Mouse (Mus musculus) heart, embryonic 15.5 days (tissue): ENCODE results near the gene Tnfrsf14. TPM values are rescaled to one million over a fixed set of nuclear protein-coding genes. Genes with fewer than 3 reads are reported as not detected.

Source experiments
- ATAC-seq: fragments of 200-750 bp; cut with Nextera tagmentation; replicated peaks from 2 replicates; pipeline ENCODE4 v1.8.0; 2017; ENCODE audit warnings: low read depth, moderate TSS enrichment; ENCODE audit not compliant: insufficient number of reproducible peaks, insufficient read depth, low FRiP score
- H3K27ac ChIP-seq: fragments of 300-500 bp; sonication (generic); 2 replicates; pipeline ENCODE4 v1.5.1; 2015; ENCODE audit warnings: mild to moderate bottlenecking, inconsistent platforms
- H3K27me3 ChIP-seq: fragments of 300-500 bp; sonication (generic); 2 replicates; pipeline ENCODE4 v1.6.1; 2015; ENCODE audit warnings: inconsistent platforms
- H3K36me3 ChIP-seq: fragments of 300-500 bp; sonication (generic); 2 replicates; pipeline ENCODE4 v1.6.1; 2015; ENCODE audit warnings: mild to moderate bottlenecking, inconsistent platforms
- H3K4me1 ChIP-seq: fragments of 300-500 bp; sonication (generic); replicated peaks from 2 replicates; pipeline ENCODE4 v1.6.1; 2015; ENCODE audit warnings: inconsistent platforms
- H3K4me2 ChIP-seq: fragments of 300-500 bp; sonication (generic); 2 replicates; pipeline ENCODE4 v1.6.1; 2015; ENCODE audit warnings: inconsistent platforms, mild to moderate bottlenecking, moderate library complexity
- H3K4me3 ChIP-seq: fragments of 300-500 bp; sonication (generic); 2 replicates; pipeline ENCODE4 v1.5.1; 2015; ENCODE audit warnings: mild to moderate bottlenecking, inconsistent platforms
- H3K9ac ChIP-seq: fragments of 300-500 bp; sonication (generic); 2 replicates; pipeline ENCODE4 v1.6.1; 2015; ENCODE audit warnings: mild to moderate bottlenecking, inconsistent platforms
- H3K9me3 ChIP-seq: fragments of 300-500 bp; sonication (generic); replicated peaks from 2 replicates; pipeline ENCODE4 v1.6.1; 2016; ENCODE audit warnings: inconsistent platforms
- WGBS: fragments of 180-500 bp; shearing (Covaris S2); methylation state at CpG from one replicate; pipeline ENCODE4 v1.1.7; 2015; ENCODE audit warnings: mixed read lengths; 5-methylcytosine and 5-hydroxymethylcytosine counted together
- polyA plus RNA-seq: library from polyadenylated mRNA; unstranded; fragments of >200 nt; fragmentation: Nextera tagmentation; extraction: Ambion mirVana; gene quantifications from 2 replicates; pipeline ENCODE4 v1.2.1, GENCODE M21; 2015

The Tnfrsf14 gene
- polyA plus RNA-seq, 1 experiment from 2014 or later, result 0.57 TPM

DNA sequence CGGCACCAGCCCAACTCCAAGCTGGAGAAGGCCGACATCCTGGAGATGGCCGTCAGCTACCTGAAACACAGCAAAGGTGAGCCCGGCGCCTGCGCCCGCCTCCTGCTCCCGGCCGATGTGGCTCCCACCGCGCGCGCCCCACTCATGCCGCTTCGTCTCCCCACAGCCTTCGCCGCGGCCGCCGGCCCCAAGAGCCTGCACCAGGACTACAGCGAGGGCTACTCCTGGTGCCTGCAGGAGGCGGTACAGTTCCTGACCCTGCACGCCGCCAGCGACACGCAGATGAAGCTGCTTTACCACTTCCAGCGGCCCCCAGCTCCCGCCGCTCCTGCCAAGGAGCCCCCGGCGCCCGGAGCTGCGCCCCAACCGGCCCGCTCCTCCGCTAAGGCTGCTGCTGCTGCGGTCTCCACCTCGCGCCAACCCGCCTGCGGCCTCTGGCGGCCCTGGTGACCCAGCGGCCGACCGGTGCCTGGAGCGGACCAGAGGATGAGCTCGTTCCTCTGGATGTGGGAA lies 32.9 kb upstream of the Tnfrsf14 start:
- H3K9ac ChIP-seq, result peak overlapping the region; percentile 48
- no peaks in the 10 kb centered on the region for H3K9me3 ChIP-seq
- H3K4me2 ChIP-seq, result peak overlapping the region; percentile 91
- H3K27ac ChIP-seq, result no peak overlapping the region
- ATAC-seq, result no peak
- H3K4me1 ChIP-seq, result peaks cover 56% of the 10 kb centered on the region
- H3K4me3 ChIP-seq, result peak overlapping the region; percentile 49
- WGBS, result under 1% methylated on average over 46 of the region's 47 CpGs
- H3K36me3 ChIP-seq, result peaks cover 1% of the 10 kb centered on the region; the same call in 1 of the 2 replicates
- peaks cover 70% of the 10 kb centered on the region for H3K27me3 ChIP-seq

DNA sequence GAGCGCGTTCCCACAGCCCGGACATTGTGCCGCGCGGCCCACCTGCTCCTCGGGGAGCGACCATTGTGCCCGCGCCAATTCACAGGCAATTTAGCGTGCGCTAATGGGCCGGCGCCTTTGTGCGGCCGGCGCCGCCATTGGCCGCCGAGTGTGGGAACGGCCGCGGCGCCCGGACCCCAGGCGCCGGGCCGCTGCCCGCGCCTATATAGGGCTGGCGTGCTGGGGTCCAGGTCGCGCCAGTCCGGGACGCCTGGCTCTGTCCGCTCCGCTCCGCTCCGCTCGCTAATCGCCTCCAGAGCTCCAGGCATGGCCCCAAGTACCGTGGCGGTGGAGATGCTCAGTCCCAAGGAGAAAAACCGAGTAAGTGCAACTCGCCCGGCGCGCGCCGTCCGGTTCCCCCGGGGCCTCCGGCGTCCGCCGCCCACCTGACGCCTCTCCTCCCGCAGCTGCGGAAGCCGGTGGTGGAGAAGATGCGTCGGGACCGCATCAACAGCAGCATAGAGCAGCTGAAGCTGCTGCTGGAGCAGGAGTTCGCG lies 32.4 kb upstream of the Tnfrsf14 start, which contains the start of gene Hes5:
Gene Hes5, plus strand, starts transcription at position 234 of the 536 bp plus-strand sequence.
- Histone ChIP-seq H3K4me2 (peak within 1 kb of the TSS; percentile 91), H3K36me3 (no peaks in the 10 kb centered on the region), H3K9me3 (no peaks in the 10 kb centered on the region), H3K27ac (no peak within 1 kb of the TSS), H3K9ac (peak within 1 kb of the TSS; percentile 48), H3K27me3 (peaks cover 75% of the 10 kb centered on the region), H3K4me1 (peaks cover 51% of the 10 kb centered on the region), H3K4me3 (peak within 1 kb of the TSS; percentile 49)
- no peak for ATAC-seq
- WGBS, result under 1% methylated on average over 65 of the region's 65 CpGs

DNA sequence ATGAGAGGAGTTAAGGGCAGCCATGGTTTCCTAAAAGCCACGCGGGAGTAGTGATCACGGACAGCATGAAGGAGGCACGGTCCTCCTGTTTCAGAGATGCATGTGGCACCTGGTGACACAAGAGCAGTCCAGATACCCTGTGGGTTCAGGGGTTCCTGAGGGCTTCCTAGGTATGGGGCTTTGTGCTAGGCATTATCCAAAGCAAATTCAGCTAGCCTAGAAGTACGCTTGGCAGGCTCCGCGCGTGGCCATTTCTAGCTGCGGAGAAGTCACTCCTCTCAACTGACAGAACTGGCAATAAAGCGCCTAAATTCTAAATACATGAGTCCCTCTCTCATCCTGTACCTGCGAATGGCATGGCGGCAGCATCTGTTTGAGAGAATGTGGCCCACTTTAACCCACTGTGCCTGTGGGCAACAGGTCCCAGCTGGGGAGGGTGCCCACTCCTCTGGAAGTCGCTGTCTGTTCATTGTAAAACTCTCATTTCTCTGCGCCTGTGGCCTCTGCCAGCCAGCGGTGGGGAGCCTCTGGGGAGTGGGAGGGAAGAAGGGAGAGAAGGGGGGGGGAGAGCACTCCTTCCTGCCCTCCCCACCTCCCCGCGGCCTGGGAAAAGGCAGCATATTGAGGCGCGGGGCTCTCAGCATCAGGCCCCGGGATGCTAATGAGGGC lies 31.8 kb upstream of the Tnfrsf14 start:
- Histone ChIP-seq H3K4me2 (peak overlapping the region; percentile 91), H3K36me3 (no peaks in the 10 kb centered on the region), H3K4me1 (peaks cover 45% of the 10 kb centered on the region), H3K4me3 (peak overlapping the region; percentile 49), H3K27me3 (peaks cover 80% of the 10 kb centered on the region), H3K27ac (no peak overlapping the region), H3K9me3 (no peaks in the 10 kb centered on the region), H3K9ac (peak overlapping the region; percentile 48; the same call in 1 of the 2 replicates)
- WGBS, result 27% methylated on average over 20 of the region's 20 CpGs
- ATAC-seq, result no peak

DNA sequence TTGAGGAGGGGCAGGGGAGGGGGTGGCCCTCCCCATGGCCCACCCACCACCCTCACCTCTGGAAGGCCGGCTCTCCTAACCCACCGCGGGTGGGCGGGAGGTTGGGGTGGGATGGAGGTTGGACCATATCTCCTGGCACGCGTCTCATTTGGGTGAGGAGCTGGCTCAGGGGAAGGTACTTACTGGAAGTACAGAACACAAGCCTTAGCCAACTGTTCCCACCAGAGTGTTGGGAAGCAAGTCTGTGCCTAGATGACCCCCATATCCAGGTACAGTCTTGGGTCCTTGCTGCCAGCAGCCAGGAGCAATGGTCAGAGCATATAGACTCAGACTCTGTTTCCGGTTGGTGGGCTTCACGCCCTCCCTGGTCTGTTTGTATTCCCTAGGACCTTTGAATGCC lies 30.3 kb upstream of the Tnfrsf14 start:
- WGBS, result 16% methylated on average over 8 of the region's 8 CpGs
- H3K27me3 ChIP-seq, result peaks cover 95% of the 10 kb centered on the region
- peak overlapping the region; percentile 26; the same call in 1 of the 2 replicates for H3K4me3 ChIP-seq
- peaks cover 38% of the 10 kb centered on the region for H3K4me1 ChIP-seq
- no peaks in the 10 kb centered on the region for H3K9me3 ChIP-seq
- no peak for ATAC-seq
- peak overlapping the region; percentile 53; the same call in 1 of the 2 replicates for H3K4me2 ChIP-seq
- H3K27ac ChIP-seq, result no peak overlapping the region
- H3K9ac ChIP-seq, result no peak overlapping the region
- no peaks in the 10 kb centered on the region for H3K36me3 ChIP-seq

DNA sequence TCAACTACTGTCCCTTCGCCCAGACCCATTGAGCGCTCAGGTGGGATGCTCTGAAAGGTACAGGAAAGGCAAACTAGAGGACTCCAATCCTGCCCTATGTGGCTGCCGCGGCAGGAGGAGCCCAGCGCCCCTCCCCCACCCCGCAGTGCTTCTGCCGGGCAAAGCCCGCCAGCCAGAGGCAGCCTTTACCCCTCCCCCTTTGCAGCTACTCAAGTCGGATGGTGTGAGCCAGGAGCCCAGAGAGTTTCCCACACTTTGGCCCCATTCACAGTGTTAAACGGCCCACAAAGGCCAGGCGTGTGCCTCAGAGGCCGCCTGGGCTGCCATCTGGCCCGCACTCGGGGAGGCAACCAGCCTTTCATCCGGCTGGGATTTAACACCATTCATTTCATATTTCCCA lies 29.8 kb upstream of the Tnfrsf14 start:
- H3K4me1 ChIP-seq, result peaks cover 34% of the 10 kb centered on the region
- H3K9me3 ChIP-seq, result no peaks in the 10 kb centered on the region
- WGBS, result 3% methylated on average over 15 of the region's 15 CpGs
- H3K27ac ChIP-seq, result no peak overlapping the region
- peaks cover 98% of the 10 kb centered on the region for H3K27me3 ChIP-seq
- H3K4me3 ChIP-seq, result peak overlapping the region; percentile 26
- H3K9ac ChIP-seq, result no peak overlapping the region
- ATAC-seq, result no peak
- H3K4me2 ChIP-seq, result peak overlapping the region; percentile 53
- H3K36me3 ChIP-seq, result no peaks in the 10 kb centered on the region

DNA sequence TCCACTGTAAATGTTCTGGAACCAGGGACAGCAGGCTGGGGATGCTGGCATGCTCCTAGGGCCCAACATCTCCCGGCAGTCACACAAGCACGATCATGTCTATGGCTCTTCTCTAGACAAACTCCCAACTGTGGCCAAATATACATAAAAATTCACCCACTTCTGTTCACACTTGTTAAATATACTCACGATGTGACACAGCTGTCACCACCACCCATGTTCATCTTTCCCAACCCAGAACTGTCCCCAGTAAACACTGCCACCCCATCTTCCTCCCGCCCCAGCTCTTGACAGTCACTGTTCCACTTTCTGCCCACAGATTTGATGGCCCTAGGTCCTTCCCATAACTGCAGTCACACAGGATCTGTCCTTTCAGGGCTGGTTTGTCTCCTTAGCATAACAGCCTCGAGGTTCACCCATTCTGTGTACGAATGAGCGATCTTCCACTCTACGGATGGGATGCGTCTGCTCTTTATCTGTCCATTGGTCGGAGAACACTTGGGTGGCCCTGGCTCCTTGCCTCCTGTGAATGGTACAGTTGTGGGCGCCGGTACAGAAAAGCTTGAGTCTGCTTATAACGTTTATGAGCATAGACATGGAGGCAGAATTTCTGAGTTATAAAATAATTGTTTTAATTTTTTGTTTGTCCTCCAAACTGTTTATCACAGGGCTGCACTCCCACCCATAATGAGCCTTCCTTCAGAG lies 29.1 kb upstream of the Tnfrsf14 start:
- no peak overlapping the region for H3K4me3 ChIP-seq
- no peak overlapping the region for H3K4me2 ChIP-seq
- WGBS, result 47% methylated on average over 13 of the region's 13 CpGs
- H3K4me1 ChIP-seq, result peaks cover 36% of the 10 kb centered on the region
- no peak overlapping the region for H3K9ac ChIP-seq
- no peak overlapping the region for H3K27ac ChIP-seq
- no peaks in the 10 kb centered on the region for H3K9me3 ChIP-seq
- peaks cover 98% of the 10 kb centered on the region for H3K27me3 ChIP-seq
- no peaks in the 10 kb centered on the region for H3K36me3 ChIP-seq
- ATAC-seq, result no peak

DNA sequence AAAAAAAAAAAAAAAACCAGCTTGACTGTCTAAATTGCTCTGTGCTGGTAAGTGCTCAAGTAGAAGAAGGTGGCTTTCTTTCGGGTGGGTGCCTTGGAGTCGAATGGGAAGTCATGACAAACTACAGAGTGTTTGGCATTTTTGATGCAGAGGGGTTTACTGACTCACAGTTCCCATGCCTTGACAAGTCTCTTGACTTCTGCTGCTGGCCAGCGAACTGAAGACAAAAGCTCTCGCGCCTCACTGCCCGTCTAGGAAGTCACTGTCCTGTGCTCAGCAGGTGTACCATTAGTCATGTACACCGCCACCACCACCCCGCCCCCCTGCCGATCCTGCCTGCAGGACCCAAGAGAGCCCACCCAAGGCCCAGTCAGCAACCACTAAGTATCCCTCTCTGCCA lies 28.2 kb upstream of the Tnfrsf14 start:
- no peak for ATAC-seq
- Histone ChIP-seq H3K27ac (no peak overlapping the region), H3K9me3 (no peaks in the 10 kb centered on the region), H3K4me2 (no peak overlapping the region), H3K9ac (no peak overlapping the region), H3K4me1 (peaks cover 32% of the 10 kb centered on the region), H3K4me3 (no peak overlapping the region), H3K27me3 (peaks cover 98% of the 10 kb centered on the region), H3K36me3 (no peaks in the 10 kb centered on the region)
- 42% methylated on average over 9 of the region's 9 CpGs for WGBS

DNA sequence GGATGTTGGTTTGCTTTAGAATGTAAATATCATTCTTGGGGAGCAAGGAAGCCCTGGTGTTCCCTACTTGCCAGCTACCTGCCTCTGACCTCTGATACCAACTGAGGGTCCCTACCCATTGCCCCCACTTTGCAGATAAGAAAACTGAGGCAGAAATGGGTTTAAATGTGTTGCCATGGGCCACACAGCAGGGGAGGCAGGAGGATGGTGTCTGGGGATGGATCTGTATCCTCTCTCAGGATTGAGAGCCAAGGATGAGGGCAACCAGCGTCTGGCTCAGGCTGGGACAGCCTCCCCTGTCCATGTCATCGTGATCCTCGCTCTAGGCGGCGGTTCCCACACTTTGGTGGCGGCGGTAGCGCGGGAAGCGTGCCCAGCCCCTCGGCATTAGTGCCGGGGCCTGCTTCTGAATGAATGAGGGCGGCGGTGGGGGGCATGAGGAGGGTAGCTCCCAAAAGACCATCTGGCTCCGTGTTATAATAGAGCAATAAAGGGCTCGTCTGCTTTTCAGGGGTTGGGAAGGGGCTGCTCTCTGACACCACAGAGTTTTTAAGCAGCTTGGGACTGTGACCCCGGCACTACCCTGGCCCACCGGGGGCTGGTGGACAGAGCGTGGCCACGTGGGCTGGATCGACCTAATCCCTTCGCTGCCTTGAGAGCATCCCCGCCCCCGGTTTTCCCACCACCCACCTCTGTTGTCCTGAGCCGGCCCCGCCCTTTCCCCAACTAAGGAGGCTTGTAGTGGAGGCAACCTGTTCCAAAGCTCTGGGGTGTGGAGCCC lies 24.3 kb upstream of the Tnfrsf14 start:
- no peak overlapping the region for H3K27ac ChIP-seq
- peaks cover 6% of the 10 kb centered on the region for H3K4me1 ChIP-seq
- no peak overlapping the region for H3K4me3 ChIP-seq
- no peaks in the 10 kb centered on the region for H3K36me3 ChIP-seq
- no peaks in the 10 kb centered on the region for H3K9me3 ChIP-seq
- WGBS, result 4% methylated on average over 26 of the region's 26 CpGs
- no peak overlapping the region for H3K4me2 ChIP-seq
- no peak for ATAC-seq
- no peak overlapping the region for H3K9ac ChIP-seq
- peaks cover 91% of the 10 kb centered on the region for H3K27me3 ChIP-seq

DNA sequence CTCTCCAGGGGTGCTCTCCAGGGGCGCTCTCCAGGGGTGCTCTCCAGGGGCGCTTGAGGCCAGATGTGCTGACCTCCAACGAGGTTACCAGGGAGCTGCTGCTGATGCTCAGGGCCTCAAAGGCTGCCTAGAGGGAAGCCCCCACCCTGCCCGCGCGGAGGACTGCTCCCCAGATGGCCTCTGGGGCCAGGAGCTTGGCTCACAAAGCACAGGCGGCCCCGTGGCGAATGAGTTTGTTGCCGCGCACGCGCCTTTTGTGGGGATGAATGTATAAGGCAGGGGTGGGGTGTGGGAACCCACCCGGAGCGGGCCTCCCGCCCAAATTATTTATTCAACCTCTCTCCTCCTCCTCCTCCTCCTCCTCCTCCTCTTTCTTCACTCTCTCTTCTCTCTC lies 21.2 kb upstream of the Tnfrsf14 start:
- H3K4me3 ChIP-seq, result no peak overlapping the region
- H3K4me2 ChIP-seq, result no peak overlapping the region
- 16% methylated on average over 16 of the region's 16 CpGs for WGBS
- ATAC-seq, result no peak
- peaks cover 67% of the 10 kb centered on the region for H3K27me3 ChIP-seq
- H3K9me3 ChIP-seq, result no peaks in the 10 kb centered on the region
- peaks cover 13% of the 10 kb centered on the region for H3K4me1 ChIP-seq
- no peak overlapping the region for H3K27ac ChIP-seq
- no peaks in the 10 kb centered on the region for H3K36me3 ChIP-seq
- no peak overlapping the region for H3K9ac ChIP-seq

DNA sequence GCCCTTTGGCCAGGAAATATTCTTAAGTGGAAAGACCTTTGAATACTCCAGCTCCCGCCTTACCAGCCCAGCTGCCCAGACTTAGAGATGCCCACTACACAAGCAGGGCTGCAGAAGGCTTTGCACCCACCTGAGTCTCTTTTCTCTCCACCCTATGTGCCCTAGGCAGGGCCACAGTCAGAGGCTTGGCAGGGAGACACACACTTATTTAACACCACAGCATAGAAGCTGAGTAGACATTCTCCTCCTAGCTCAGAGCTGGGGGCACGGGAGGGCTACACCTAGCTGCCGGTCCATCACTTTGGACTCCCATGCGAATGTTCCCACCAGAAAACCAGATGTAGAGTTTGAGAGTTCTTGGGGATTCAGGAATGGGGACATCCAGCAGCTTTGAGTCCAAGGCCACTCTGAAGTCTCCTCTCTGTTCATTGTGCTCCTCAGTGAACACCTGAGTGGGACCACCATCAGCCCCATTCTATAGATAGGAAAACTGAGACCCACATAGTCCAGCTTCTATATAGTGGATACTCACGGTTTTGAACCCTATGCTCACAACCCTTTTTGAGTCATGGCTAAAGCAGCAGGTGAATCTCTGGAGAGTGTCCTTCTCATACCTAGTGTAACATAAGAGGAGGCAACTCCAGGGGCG lies 20.7 kb upstream of the Tnfrsf14 start:
- Histone ChIP-seq H3K4me1 (peaks cover 13% of the 10 kb centered on the region), H3K9ac (no peak overlapping the region), H3K4me2 (no peak overlapping the region), H3K4me3 (no peak overlapping the region), H3K36me3 (no peaks in the 10 kb centered on the region), H3K9me3 (no peaks in the 10 kb centered on the region), H3K27ac (no peak overlapping the region), H3K27me3 (peaks cover 62% of the 10 kb centered on the region)
- no peak for ATAC-seq
- WGBS, result 67% methylated on average over 6 of the region's 6 CpGs
